Mouse (Mus musculus): Measurements from ENCODE around the gene Dad1.

- TF ChIP-seq TCF12 (IDR thresholded peaks at IDR 0.05; ENCODE audit: insufficient read depth, poor library complexity, severe bottlenecking): no peak
- no peak for TF ChIP-seq POLR2AphosphoS2 (IDR thresholded peaks at IDR 0.05; ENCODE audit: insufficient read length, low read depth)
- no peak for TF ChIP-seq POLR2A (IDR thresholded peaks at IDR 0.05; ENCODE audit: insufficient read length, low read depth)
- TF ChIP-seq SRF (IDR thresholded peaks at IDR 0.05; ENCODE audit: control insufficient read depth, insufficient read length, low read depth): no peak
- no peak for TF ChIP-seq MAX (IDR thresholded peaks at IDR 0.05; ENCODE audit: low read depth)
- TF ChIP-seq MYOG (IDR thresholded peaks at IDR 0.05; ENCODE audit: control insufficient read depth in 1 of 3, insufficient read depth in 1 of 3, insufficient read length in 2 of 3, low read depth in 2 of 3): no peak
- no peak for TF ChIP-seq CEBPB (IDR thresholded peaks at IDR 0.05; ENCODE audit: insufficient read depth, poor library complexity, severe bottlenecking)
- no peak for TF ChIP-seq USF1 (IDR thresholded peaks at IDR 0.05; ENCODE audit: low read depth)
- TF ChIP-seq E2F4 (IDR thresholded peaks at IDR 0.05; ENCODE audit: insufficient read depth): no peak
- TF ChIP-seq REST (IDR thresholded peaks at IDR 0.05; ENCODE audit: insufficient read depth, insufficient read length): no peak
- TF ChIP-seq TCF3 (IDR thresholded peaks at IDR 0.05; ENCODE audit: insufficient read length, low read depth): no peak
- TF ChIP-seq MYOD1 (IDR thresholded peaks at IDR 0.05; ENCODE audit: control insufficient read depth in 1 of 3, insufficient read length in 2 of 3, low read depth in 2 of 3): no peak
Observed at GRCm38 (mm10) chr14:54258131-54258670, 4.3 kb upstream of the Dad1 start.
